Mouse (Mus musculus): ENCODE measurements at regions not wholly inside any gene's neighbourhood (a gene's known extent, or its start where the extent isn't known, plus 50 kb on each side); places are given as distances from the start of the nearest gene placed in this dataset.
"Not testable (repeated sequence)": the region's sequence is repeated elsewhere in the genome, so short reads cannot be mapped to it uniquely, and the experiment has no call there.

GRCm38 (mm10) chr14:52556340-52556739, 60.8 kb upstream of the Olfr1507 start:
- TF ChIP-seq POLR2A, CTCF (IDR thresholded peaks at IDR 0.05; ENCODE audit: extremely low read depth, insufficient read depth, low read length): not testable (repeated sequence)
